Comparison of ENCODE assay signal across 8 mouse cellular contexts in genomic region chrX:167208506-167208820, GRCm38 (mm10). TPM values are rescaled to one million over a fixed set of nuclear protein-coding genes. Genes with fewer than 3 reads are reported as not detected.
DNase-seq lines count a peak whose midpoint lies in the region; ATAC-seq and TF ChIP-seq lines count a peak whose summit lies in the region.

No protein-coding gene starts in this region.

- H3K36me3 ChIP-seq in heart, adult 2 months (ENCODE audit: control insufficient read depth, insufficient read depth, low read length), result peaks cover 8% of the 10 kb centered on the region
- H3K36me3 ChIP-seq in kidney, postnatal 0 days (ENCODE audit: insufficient read depth, low read length), result no peaks in the 10 kb centered on the region
- no peaks in the 10 kb centered on the region for H3K36me3 ChIP-seq in stomach, embryonic 15.5 days

- H3K4me1 ChIP-seq in heart, adult 2 months (ENCODE audit: control insufficient read depth, insufficient read depth, low read length), result peaks cover 8% of the 10 kb centered on the region
- no peaks in the 10 kb centered on the region for H3K4me1 ChIP-seq in kidney, postnatal 0 days (replicated peaks; ENCODE audit: insufficient read depth, low read length)
- no peaks in the 10 kb centered on the region for H3K4me1 ChIP-seq in stomach, embryonic 15.5 days

- no peaks in the 10 kb centered on the region for H3K27me3 ChIP-seq in heart, adult 2 months (ENCODE audit: control insufficient read depth, insufficient read depth, low read length)
- H3K27me3 ChIP-seq in kidney, postnatal 0 days (ENCODE audit: insufficient read depth, low read length), result no peaks in the 10 kb centered on the region
- H3K27me3 ChIP-seq in stomach, embryonic 15.5 days (replicated peaks), result no peaks in the 10 kb centered on the region

- H3K9me3 ChIP-seq in kidney, postnatal 0 days (replicated peaks; ENCODE audit: low read length), result no peaks in the 10 kb centered on the region
- H3K9me3 ChIP-seq in stomach, embryonic 15.5 days, result no peaks in the 10 kb centered on the region

- DNase-seq in ovary, postnatal 36 days (ENCODE audit: low spot score), result peak; percentile 23
- DNase-seq in ovary, postnatal 14 days (ENCODE audit: low spot score), result no peak
- peak; percentile 77 for DNase-seq in brain, embryonic 14.5 days (ENCODE audit: low read depth)
- peak; percentile 60 to 61 for DNase-seq in heart, adult 2 months
- peak; percentile 53 for DNase-seq in kidney, postnatal 0 days (ENCODE audit: low spot score)
- DNase-seq in lung, postnatal 25 days (ENCODE audit: low spot score), result peak; percentile 56
- DNase-seq in layer of hippocampus, adult 9-10 months (ENCODE audit: low spot score), result no peak

- ATAC-seq in kidney, postnatal 0 days (replicated peaks; ENCODE audit: low FRiP score, low read depth), result no peak
- no peak for ATAC-seq in stomach, embryonic 15.5 days (ENCODE audit: insufficient read depth, low FRiP score, low read depth)

- no peak for TF ChIP-seq CTCF in brain, embryonic 14.5 days (IDR thresholded peaks at IDR 0.05; ENCODE audit: borderline replicate concordance, extremely low read depth, insufficient read depth, insufficient read length)
- TF ChIP-seq CTCF in heart, adult 2 months (IDR thresholded peaks at IDR 0.05), result no peak
- no peak for TF ChIP-seq CTCF in kidney, postnatal 0 days (IDR thresholded peaks at IDR 0.05; ENCODE audit: low read depth)

- peak overlapping the region; percentile 56 for H3K4me3 ChIP-seq in heart, adult 2 months
- peak overlapping the region; percentile 58 for H3K4me3 ChIP-seq in kidney, postnatal 0 days (replicated peaks; ENCODE audit: low read depth, low read length)
- peak overlapping the region; percentile 56 for H3K4me3 ChIP-seq in stomach, embryonic 15.5 days (replicated peaks)

- H3K9ac ChIP-seq in heart, adult 2 months (ENCODE audit: low read depth, low read length), result peak overlapping the region; percentile 98
- H3K9ac ChIP-seq in kidney, postnatal 0 days (ENCODE audit: low read depth, low read length), result peak overlapping the region; percentile 71
- H3K9ac ChIP-seq in stomach, embryonic 15.5 days, result peak overlapping the region; percentile 63

- intact Hi-C loops in heart, adult 2 months (cut with DNase I), result loop anchor here (10.0 kb wide), 3 partner anchors 54 to 174 kb away; no protein-coding TSS in a partner anchor

- peak overlapping the region; percentile 94 for H3K27ac ChIP-seq in heart, adult 2 months
- H3K27ac ChIP-seq in kidney, postnatal 0 days, result peak overlapping the region; percentile 84
- H3K27ac ChIP-seq in stomach, embryonic 15.5 days, result peak overlapping the region; percentile 89

- 20% methylated on average over 16 of the region's 16 CpGs for WGBS in heart, adult 2 months
- WGBS in kidney, postnatal 0 days, result 22% methylated on average over 16 of the region's 16 CpGs
- WGBS in stomach, embryonic 15.5 days, result 15% methylated on average over 16 of the region's 16 CpGs

- no peak for TF ChIP-seq EP300 in heart, adult 2 months (IDR thresholded peaks at IDR 0.05; ENCODE audit: insufficient read depth, low read depth, low read length)

- H3K4me2 ChIP-seq in kidney, postnatal 0 days (ENCODE audit: low read length), result peak overlapping the region; percentile 51
- peak overlapping the region; percentile 5; the same call in 1 of the 2 replicates for H3K4me2 ChIP-seq in stomach, embryonic 15.5 days

- TF ChIP-seq POLR2A in brain, embryonic 14.5 days (IDR thresholded peaks at IDR 0.05; ENCODE audit: borderline replicate concordance, extremely low read depth, insufficient read depth, insufficient read length, poor library complexity, severe bottlenecking), result no peak
- TF ChIP-seq POLR2A in heart, adult 2 months (IDR thresholded peaks at IDR 0.05; ENCODE audit: insufficient read depth, low read depth, low read length), result no peak

- no peaks in the 10 kb centered on the region for H3K79me2 ChIP-seq in heart, adult 2 months (replicated peaks; ENCODE audit: control insufficient read depth, insufficient read depth, low read length)

RNA-seq across cellular contexts. Expression of gene Tmsb4x, which starts 0.7 kb away (rescaled TPM):
- polyA plus RNA-seq in brain, embryonic 14.5 days (2012; rRNA removed), result 2,684 and 2,801 TPM in 2 replicates
- total RNA-seq in heart, adult 2 months (2021), result 100 to 1,000 TPM; 435 to 610 TPM
- polyA plus RNA-seq in heart, adult 2 months (2012; rRNA removed), result 211 and 313 TPM in 2 replicates
- polyA plus RNA-seq in kidney, postnatal 0 days (2015; fragmentation: Nextera tagmentation; extraction: Ambion mirVana), result 3,825 and 4,073 TPM in 2 replicates
- polyA plus RNA-seq in stomach, embryonic 15.5 days (2015; fragmentation: Nextera tagmentation; extraction: Ambion mirVana), result 4,879 and 5,002 TPM in 2 replicates

RNA-seq across cellular contexts. Expression of gene Tlr8, which starts 55.7 kb away (rescaled TPM):
- 0.06 and 0.14 TPM in 2 replicates for polyA plus RNA-seq in brain, embryonic 14.5 days (2012; rRNA removed)
- 1 to 10 TPM; 1.3 to 1.9 TPM for total RNA-seq in heart, adult 2 months (2021)
- 0.59 and 1.2 TPM in 2 replicates for polyA plus RNA-seq in heart, adult 2 months (2012; rRNA removed)
- polyA plus RNA-seq in kidney, postnatal 0 days (2015; fragmentation: Nextera tagmentation; extraction: Ambion mirVana), result 0.18 and 0.26 TPM in 2 replicates
- 0.37 and 0.55 TPM in 2 replicates for polyA plus RNA-seq in stomach, embryonic 15.5 days (2015; fragmentation: Nextera tagmentation; extraction: Ambion mirVana)

Comparison
In these comparisons a context has a peak if more than half of its experiments do, and no peak if none do; other contexts are left out.
1. DNase-seq: peak in ovary, postnatal 36 days (single experiment), brain, embryonic 14.5 days (single experiment), heart, adult 2 months (2 of 2), kidney, postnatal 0 days (single experiment) and lung, postnatal 25 days (single experiment); none in ovary, postnatal 14 days (single experiment) and layer of hippocampus, adult 9-10 months (single experiment).
2. Peak in every context shown above with its lines, with median percentiles within 50 percentile points of each other: H3K27ac ChIP-seq, H3K4me3 ChIP-seq and H3K9ac ChIP-seq.